Mouse (Mus musculus) adrenal gland, postnatal 14 days (tissue): ENCODE results near the gene Ss18l2. TPM values are rescaled to one million over a fixed set of nuclear protein-coding genes. Genes with fewer than 3 reads are reported as not detected.

Source experiments
- DNase-seq: peaks from one replicate; pipeline ENCODE4 v3.0.0; 2021; ENCODE audit warnings: mixed read lengths
- total RNA-seq: library from RNA; stranded (reverse); gene quantifications from 2 replicates; pipeline ENCODE4 v1.2.3, GENCODE M21; 2021

Gene Ss18l2
- total RNA-seq, 1 experiment from 2014 or later = 54.4 TPM

GRCm38 (mm10) chr9:121697150-121698049 lies 12.7 kb upstream of the Ss18l2 start:
- DNase-seq = peak; percentile 86

- no peak for DNase-seq
Measured at GRCm38 (mm10) chr9:121704261-121704645, 5.9 kb upstream of the Ss18l2 start.

- peak; percentile 94 for DNase-seq
Measured at GRCm38 (mm10) chr9:121704646-121705625, 5.2 kb upstream of the Ss18l2 start, which contains the start of gene Sec22c. Gene Sec22c (minus strand): TSS chr9:121705490.

GRCm38 (mm10) chr9:121706029-121706675 lies 4.0 kb upstream of the Ss18l2 start:
- no peak for DNase-seq

GRCm38 (mm10) chr9:121707801-121708200 lies 2.3 kb upstream of the Ss18l2 start:
- DNase-seq = no peak

- no peak for DNase-seq
Measured at GRCm38 (mm10) chr9:121708506-121709486, 1.3 kb upstream of the Ss18l2 start.

- no peak for DNase-seq
Measured at GRCm38 (mm10) chr9:121710584-121710975, 451 bp downstream of the Ss18l2 start.

GRCm38 (mm10) chr9:121717048-121717447 lies 6.9 kb downstream of the Ss18l2 start:
- no peak for DNase-seq

- DNase-seq = peak; percentile 28
Measured at GRCm38 (mm10) chr9:121718070-121718705, 8.1 kb downstream of the Ss18l2 start.

GRCm38 (mm10) chr9:121718792-121719318 lies 8.7 kb downstream of the Ss18l2 start, which contains the start of gene Nktr:
Gene Nktr (plus strand): TSS chr9:121719169.
- DNase-seq = peak; percentile 99

- DNase-seq = peak; percentile 77
Measured at GRCm38 (mm10) chr9:121719347-121720331, 9.5 kb downstream of the Ss18l2 start.

- DNase-seq = no peak
Measured at GRCm38 (mm10) chr9:121740490-121740889, 30.4 kb downstream of the Ss18l2 start.

GRCm38 (mm10) chr9:121741168-121741567 lies 31.0 kb downstream of the Ss18l2 start:
- no peak for DNase-seq

GRCm38 (mm10) chr9:121744051-121744450 lies 33.9 kb downstream of the Ss18l2 start:
- no peak for DNase-seq

- DNase-seq = no peak
Measured at GRCm38 (mm10) chr9:121752774-121753173, 42.6 kb downstream of the Ss18l2 start.

GRCm38 (mm10) chr9:121754624-121755023 lies 44.5 kb downstream of the Ss18l2 start:
- DNase-seq = no peak

- DNase-seq = no peak
Measured at GRCm38 (mm10) chr9:121756785-121757184, 46.7 kb downstream of the Ss18l2 start.

- no peak for DNase-seq
Measured at GRCm38 (mm10) chr9:121757432-121757831, 47.3 kb downstream of the Ss18l2 start.
